In the genomic region with DNA sequence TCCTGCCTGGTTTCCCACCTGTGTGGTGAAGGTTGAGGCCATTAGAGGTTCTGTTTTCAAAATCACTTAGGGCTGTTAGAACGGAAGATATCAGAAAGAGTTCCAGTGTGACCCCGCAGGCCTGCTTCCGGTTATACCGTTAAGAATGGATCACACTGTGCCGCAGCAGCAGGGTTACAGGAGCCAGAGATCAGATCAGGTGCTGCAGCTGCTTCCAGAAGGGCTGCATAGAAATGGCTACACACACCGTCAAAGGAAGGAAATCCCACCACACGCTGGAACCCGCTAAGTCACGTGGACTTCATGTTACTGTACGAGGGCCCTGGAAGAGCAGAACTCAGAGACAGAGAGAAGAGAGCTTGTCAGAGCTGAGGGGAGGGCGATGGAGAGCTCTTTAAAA, we compare ENCODE assay signal across 29 mouse cellular contexts.
DNase-seq lines count a peak whose midpoint lies in the region; ATAC-seq lines count a peak whose summit lies in the region.
"Had no signal": no experiment of that assay in that cellular context is flagged by ENCODE, and none has a peak within 500 bp of the region (broad histone marks: within the 10 kb centered on the region; RNA-seq: fewer than 3 reads in every experiment).

No protein-coding gene starts in this region.

- no peak overlapping the region for H3K27ac ChIP-seq in midbrain, embryonic 11.5 days (ENCODE audit: low read depth, low read length)
- H3K27ac ChIP-seq in midbrain, embryonic 14.5 days (replicated peaks; ENCODE audit: low read depth, low read length), result no peak overlapping the region
- H3K27ac ChIP-seq in forebrain, embryonic 14.5 days (ENCODE audit: low read depth, low read length), result no peak overlapping the region
- H3K27ac ChIP-seq: embryonic facial prominence, embryonic 10.5 days; embryonic facial prominence, embryonic 13.5 days; forebrain, embryonic 12.5 days; heart, embryonic 15.5 days; hindbrain, embryonic 12.5 days; hindbrain, embryonic 15.5 days had no signal

- H3K9me3 ChIP-seq in midbrain, embryonic 11.5 days (ENCODE audit: control insufficient read depth, low read length), result no peaks in the 10 kb centered on the region
- H3K9me3 ChIP-seq in midbrain, embryonic 14.5 days (ENCODE audit: control insufficient read depth, low read length), result no peaks in the 10 kb centered on the region
- H3K9me3 ChIP-seq in forebrain, embryonic 14.5 days (replicated peaks; ENCODE audit: control insufficient read depth, low read length), result no peaks in the 10 kb centered on the region
- H3K9me3 ChIP-seq: embryonic facial prominence, embryonic 10.5 days; embryonic facial prominence, embryonic 13.5 days; forebrain, embryonic 12.5 days; heart, embryonic 12.5 days; heart, embryonic 15.5 days; hindbrain, embryonic 12.5 days; hindbrain, embryonic 15.5 days had no signal

- peak; percentile 78 for DNase-seq in midbrain, embryonic 11.5 days (ENCODE audit: low spot score, missing footprints)
- DNase-seq in midbrain, embryonic 14.5 days, result no peak
- peak; percentile 12 for DNase-seq in thymus, postnatal 14 days
- DNase-seq in thymus, postnatal 4 days, result no peak
- no peak for DNase-seq in left cerebral cortex, adult 11 months (ENCODE audit: low spot score)
- DNase-seq in forebrain, embryonic 14.5 days (ENCODE audit: low spot score), result no peak
- DNase-seq: adrenal gland, adult 2 months; adrenal gland, postnatal 14 days; cerebellum, adult 11 months; cerebellum, adult 2 months; cerebellum, adult 9-11 months; cerebellum, postnatal 25 days; embryo, embryonic 11 days; gastrocnemius, postnatal 10 days; gastrocnemius, postnatal 36 days; heart, adult 18-20 months; heart, postnatal 10 days; heart, postnatal 4 days had no signal

- H3K4me1 ChIP-seq in midbrain, embryonic 11.5 days (ENCODE audit: control insufficient read depth, insufficient read depth, low read length), result no peaks in the 10 kb centered on the region
- H3K4me1 ChIP-seq in midbrain, embryonic 14.5 days (ENCODE audit: control insufficient read depth, insufficient read depth, low read length), result no peaks in the 10 kb centered on the region
- no peaks in the 10 kb centered on the region for H3K4me1 ChIP-seq in forebrain, embryonic 14.5 days (ENCODE audit: control insufficient read depth, insufficient read depth, low read length)
- H3K4me1 ChIP-seq: embryonic facial prominence, embryonic 10.5 days; embryonic facial prominence, embryonic 13.5 days; forebrain, embryonic 12.5 days; heart, embryonic 12.5 days; heart, embryonic 15.5 days; hindbrain, embryonic 12.5 days; hindbrain, embryonic 15.5 days had no signal

- no peaks in the 10 kb centered on the region for H3K36me3 ChIP-seq in midbrain, embryonic 11.5 days (ENCODE audit: control insufficient read depth, insufficient read depth, low read length)
- H3K36me3 ChIP-seq in midbrain, embryonic 14.5 days (ENCODE audit: control insufficient read depth, insufficient read depth, low read length), result no peaks in the 10 kb centered on the region
- H3K36me3 ChIP-seq in forebrain, embryonic 14.5 days (ENCODE audit: control insufficient read depth, insufficient read depth, low read length), result no peaks in the 10 kb centered on the region
- H3K36me3 ChIP-seq: embryonic facial prominence, embryonic 10.5 days; embryonic facial prominence, embryonic 13.5 days; forebrain, embryonic 12.5 days; heart, embryonic 12.5 days; heart, embryonic 15.5 days; hindbrain, embryonic 12.5 days; hindbrain, embryonic 15.5 days had no signal

- no peak overlapping the region for H3K4me2 ChIP-seq in midbrain, embryonic 11.5 days
- H3K4me2 ChIP-seq in midbrain, embryonic 14.5 days (ENCODE audit: low read length), result no peak overlapping the region
- no peak overlapping the region for H3K4me2 ChIP-seq in forebrain, embryonic 14.5 days (ENCODE audit: low read length)
- H3K4me2 ChIP-seq: embryonic facial prominence, embryonic 13.5 days; forebrain, embryonic 12.5 days; heart, embryonic 12.5 days; heart, embryonic 15.5 days; hindbrain, embryonic 12.5 days; hindbrain, embryonic 15.5 days had no signal

- 83% methylated on average over 11 of the region's 11 CpGs for WGBS in midbrain, embryonic 11.5 days
- 87% methylated on average over 11 of the region's 11 CpGs for WGBS in midbrain, embryonic 14.5 days
- WGBS in forebrain, embryonic 14.5 days, result 87% methylated on average over 11 of the region's 11 CpGs

- ATAC-seq in midbrain, embryonic 11.5 days (ENCODE audit: low FRiP score), result no peak
- ATAC-seq in midbrain, embryonic 14.5 days (ENCODE audit: low FRiP score, low TSS enrichment), result no peak
- peak; percentile 38; the same call in 1 of the 2 replicates for ATAC-seq in common myeloid progenitor, adult 5-6 weeks (replicated peaks; ENCODE audit: low read depth, poor library complexity, severe bottlenecking)
- ATAC-seq in forebrain, embryonic 14.5 days, result no peak
- ATAC-seq: CD4-positive, CD25-positive, alpha-beta regulatory T cell, adult 4 months; forebrain, embryonic 16.5 days had no signal

- H3K4me3 ChIP-seq in midbrain, embryonic 11.5 days (ENCODE audit: low read depth, low read length), result no peak overlapping the region
- H3K4me3 ChIP-seq in midbrain, embryonic 14.5 days (replicated peaks; ENCODE audit: low read depth, low read length), result no peak overlapping the region
- no peak overlapping the region for H3K4me3 ChIP-seq in forebrain, embryonic 14.5 days (ENCODE audit: low read depth, low read length)
- H3K4me3 ChIP-seq: embryonic facial prominence, embryonic 10.5 days; embryonic facial prominence, embryonic 13.5 days; erythroblast, embryonic 14.5 days; forebrain, embryonic 12.5 days; heart, embryonic 12.5 days; heart, embryonic 15.5 days; hindbrain, embryonic 12.5 days; hindbrain, embryonic 15.5 days had no signal

- no peak overlapping the region for H3K9ac ChIP-seq in midbrain, embryonic 11.5 days (ENCODE audit: low read length)
- H3K9ac ChIP-seq in midbrain, embryonic 14.5 days (replicated peaks; ENCODE audit: low read length), result no peak overlapping the region
- no peak overlapping the region for H3K9ac ChIP-seq in forebrain, embryonic 14.5 days (ENCODE audit: low read length)
- H3K9ac ChIP-seq: embryonic facial prominence, embryonic 13.5 days; forebrain, embryonic 12.5 days; heart, embryonic 12.5 days; heart, embryonic 15.5 days; hindbrain, embryonic 12.5 days; hindbrain, embryonic 15.5 days had no signal

- H3K27me3 ChIP-seq in midbrain, embryonic 11.5 days (ENCODE audit: control insufficient read depth, insufficient read depth, low read length), result no peaks in the 10 kb centered on the region
- H3K27me3 ChIP-seq in midbrain, embryonic 14.5 days (ENCODE audit: control insufficient read depth, insufficient read depth, low read length), result no peaks in the 10 kb centered on the region
- H3K27me3 ChIP-seq in forebrain, embryonic 14.5 days (replicated peaks; ENCODE audit: control insufficient read depth, insufficient read depth, low read length), result no peaks in the 10 kb centered on the region
- H3K27me3 ChIP-seq: embryonic facial prominence, embryonic 13.5 days; forebrain, embryonic 12.5 days; heart, embryonic 12.5 days; heart, embryonic 15.5 days; hindbrain, embryonic 12.5 days; hindbrain, embryonic 15.5 days had no signal

Comparison
In these comparisons a context has a peak if more than half of its experiments do, and no peak if none do; other contexts are left out.
1. DNase-seq: peak in midbrain, embryonic 11.5 days (single experiment) and thymus, postnatal 14 days (single experiment); none in midbrain, embryonic 14.5 days (single experiment), thymus, postnatal 4 days (single experiment), left cerebral cortex, adult 11 months (single experiment) and forebrain, embryonic 14.5 days (single experiment).